Mouse (Mus musculus) thymus, postnatal 4 days (tissue): Measurements from ENCODE around the gene Olfr390.

Experiments used
- DNase-seq: peaks from one replicate; pipeline ENCODE4 v3.0.0; 2021

The Olfr390 gene

GRCm38 (mm10) chr11:73782664-73783063, at the start of gene Olfr390:
TSS of gene Olfr390 (plus strand) at chr11:73782964.
- no peak for DNase-seq

- DNase-seq: no peak
These were observed 23.6 kb upstream of the Olfr390 start for GRCm38 (mm10) chr11:73759115-73759514.

DNA sequence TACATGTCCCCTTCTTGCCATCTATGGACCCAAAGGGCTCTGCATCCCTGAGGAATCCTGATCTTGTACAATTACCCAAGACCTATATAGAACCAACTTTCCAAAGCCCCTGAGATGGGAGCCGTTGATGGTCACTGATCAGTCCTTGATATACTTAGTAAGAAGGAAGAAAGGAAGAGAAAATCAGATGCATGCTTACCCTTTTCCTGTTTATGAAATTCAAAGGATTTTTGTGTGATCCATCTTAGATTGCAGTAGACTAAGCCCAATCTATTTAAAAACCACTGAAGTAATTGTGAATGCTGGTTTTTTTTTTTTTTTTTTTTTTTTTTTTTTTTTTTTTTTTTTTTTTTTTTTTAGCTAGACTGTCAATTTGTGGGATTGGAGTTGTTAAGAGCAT, 2.2 kb upstream of the Olfr390 start, which contains the start of gene Olfr389:
Olfr389 (minus strand) TSS at position 101 of the 400 bp plus-strand sequence.
- DNase-seq: no peak

DNA sequence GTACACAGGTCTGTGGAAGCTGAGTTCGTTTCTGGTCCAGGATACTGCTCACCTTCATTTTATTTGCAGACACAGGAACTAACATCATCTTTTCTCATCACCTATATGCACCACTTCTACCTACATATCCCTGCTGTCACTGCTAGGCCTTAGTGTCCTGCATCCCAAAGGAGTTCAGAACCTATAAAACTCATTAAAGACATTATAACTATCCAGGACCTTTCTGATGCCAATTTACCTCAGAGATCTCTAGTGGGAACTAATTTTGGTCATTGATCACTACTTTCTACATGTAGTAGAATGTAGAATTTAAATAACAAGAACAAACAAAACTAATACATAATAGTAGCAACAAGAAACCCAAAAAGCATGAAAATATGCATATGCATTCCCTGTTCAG, 20.2 kb downstream of the Olfr390 start, which contains the start of gene Olfr391-ps:
Olfr391-ps (minus strand) TSS at position 101 of the 400 bp plus-strand sequence.
- no peak for DNase-seq

- no peak for DNase-seq
These were observed 34.2 kb downstream of the Olfr390 start, which contains the start of gene Olfr392 for GRCm38 (mm10) chr11:73816949-73817348. TSS of gene Olfr392 (minus strand) at chr11:73817049.
